Mouse (Mus musculus) urinary bladder, adult 2 months (tissue): ENCODE data around the gene Mcoln3. TPM values are rescaled to one million over a fixed set of nuclear protein-coding genes. Genes with fewer than 3 reads are reported as not detected.

Experiments used
- DNase-seq: peaks from one replicate; pipeline ENCODE4 v3.0.0; 2022; ENCODE audit warnings: low spot score
- polyA plus RNA-seq: library from polyadenylated mRNA; depleted of rRNA; stranded (reverse); fragments of >200 nt; gene quantifications from 2 replicates; pipeline ENCODE4 v1.2.3, GENCODE M21; 2012; rRNA removed

Mcoln3 gene
- polyA plus RNA-seq: 0.01 and 0.12 TPM in 2 replicates

DNA sequence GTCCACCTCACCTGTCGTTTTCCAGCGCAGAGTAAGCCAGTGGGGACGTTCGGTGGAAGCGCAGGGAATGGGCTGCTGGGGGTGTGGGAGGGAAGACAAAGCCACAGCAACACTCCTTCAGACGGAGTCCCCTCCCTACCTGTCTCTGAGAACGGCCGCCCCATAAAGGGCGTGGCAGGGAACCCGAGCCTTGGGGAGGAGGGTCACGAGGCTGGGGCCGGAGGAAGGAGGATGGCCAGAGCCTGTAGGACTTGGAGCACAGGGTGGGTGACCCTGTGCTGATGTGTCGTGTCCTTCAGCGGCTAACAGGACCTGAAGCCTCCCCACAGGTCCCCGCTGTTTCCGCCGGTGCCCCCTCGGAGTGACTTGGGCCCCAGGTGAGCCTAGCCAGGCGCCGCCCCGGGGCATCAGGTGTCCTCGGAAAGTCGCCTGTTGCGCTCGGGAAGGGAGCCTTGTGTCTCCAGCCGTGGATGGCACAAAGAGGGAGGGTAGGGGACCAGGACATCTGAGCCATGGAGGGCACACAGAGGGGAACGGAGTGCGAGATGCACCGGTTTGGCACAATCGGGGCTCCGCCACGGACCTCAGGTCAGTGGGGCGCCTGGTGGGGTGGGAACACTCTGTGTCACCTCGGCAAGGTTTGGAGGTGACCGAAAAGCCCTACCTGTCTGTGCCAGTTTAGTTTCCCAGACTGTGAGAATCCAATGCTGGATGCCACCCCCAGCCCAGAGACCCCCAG lies at the start of gene Mcoln3:
Gene Mcoln3 (plus strand): TSS at position 193 of the 739 bp plus-strand sequence.
- DNase-seq: no peak

DNA sequence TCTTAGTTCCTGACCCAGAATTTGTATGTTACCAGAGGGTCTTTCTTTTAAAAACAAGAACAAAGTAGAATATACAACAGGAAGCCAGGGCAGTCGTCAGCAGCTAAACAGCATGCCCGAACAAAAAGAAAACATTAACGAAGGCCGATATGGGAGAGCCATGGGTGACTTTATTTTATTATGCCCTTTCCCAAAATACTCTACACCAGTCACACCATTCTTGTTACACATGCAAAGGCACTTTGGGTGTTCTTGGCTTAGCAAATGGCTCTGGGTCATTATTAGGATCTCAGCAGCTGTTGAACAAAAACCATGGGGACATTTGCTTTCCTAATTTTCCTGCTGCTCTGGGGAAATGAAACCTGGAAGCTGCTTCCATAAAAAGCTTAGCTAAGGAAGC lies 48.0 kb upstream of the Mcoln3 start:
- DNase-seq: no peak

DNA sequence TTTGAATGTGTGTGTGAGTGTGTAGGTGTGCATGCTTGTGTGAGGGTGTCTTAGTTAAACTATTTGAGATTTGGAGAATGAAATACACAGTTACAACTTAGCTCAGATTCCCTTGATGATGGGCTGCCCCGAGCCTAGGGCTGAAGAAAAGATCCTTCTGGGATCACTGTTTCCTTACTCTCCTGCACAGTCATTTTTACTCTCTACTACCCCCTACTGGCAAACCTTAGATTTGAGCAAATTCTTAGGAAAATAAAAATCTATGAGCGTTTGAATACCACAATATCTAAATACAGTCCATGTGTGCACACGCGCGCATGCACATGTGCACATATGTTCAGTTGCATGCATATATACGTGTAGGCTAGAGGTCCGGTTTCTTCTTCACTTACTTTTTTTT lies 44.5 kb upstream of the Mcoln3 start:
- no peak for DNase-seq

- DNase-seq: no peak
Measured at GRCm38 (mm10) chr3:146080241-146080640, 37.0 kb upstream of the Mcoln3 start.

- DNase-seq: no peak
Measured at GRCm38 (mm10) chr3:146090988-146091657, 26.1 kb upstream of the Mcoln3 start.

- DNase-seq: no peak
Measured at GRCm38 (mm10) chr3:146095066-146095465, 22.2 kb upstream of the Mcoln3 start.

DNA sequence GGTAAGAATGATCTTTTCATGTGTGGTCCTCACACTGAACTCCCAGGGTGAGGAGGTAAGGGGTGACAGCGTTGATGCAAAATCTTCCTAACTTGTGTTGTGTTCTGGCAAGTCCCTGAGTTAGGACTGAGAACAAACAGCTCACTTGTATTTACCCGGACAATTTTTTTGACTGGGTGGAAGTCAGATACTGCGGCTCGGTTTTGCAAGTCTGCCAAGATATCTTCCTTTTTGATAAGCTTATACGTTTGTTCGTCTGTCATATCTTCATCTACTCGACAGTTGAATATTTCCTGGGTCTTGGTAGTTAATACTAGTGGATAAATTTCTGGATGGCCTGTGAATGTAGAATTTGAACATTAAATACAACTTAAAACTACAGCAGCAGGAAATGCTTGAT lies 20.3 kb upstream of the Mcoln3 start:
- DNase-seq: no peak

- DNase-seq: no peak
Measured at GRCm38 (mm10) chr3:146097861-146098260, 19.4 kb upstream of the Mcoln3 start.

DNA sequence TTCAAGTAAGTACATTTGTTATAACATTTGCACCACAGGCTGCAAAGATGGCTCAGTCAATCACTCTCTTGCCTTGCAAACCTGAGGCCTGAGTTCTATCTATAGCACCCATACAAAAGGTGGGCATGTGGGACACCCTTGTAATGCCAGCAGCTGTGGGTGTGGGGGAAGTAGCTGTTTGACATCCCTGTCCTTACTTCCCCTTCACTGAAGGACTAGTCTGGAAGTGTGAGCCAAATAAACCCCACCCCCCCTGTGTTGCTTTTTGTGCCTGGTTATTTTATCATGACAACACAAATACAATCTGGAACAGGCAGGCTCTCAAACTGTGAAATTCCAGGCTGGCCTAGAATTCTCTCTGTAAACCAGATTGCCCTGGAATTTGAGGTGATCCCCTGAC lies 17.3 kb upstream of the Mcoln3 start:
- no peak for DNase-seq

- no peak for DNase-seq
Measured at GRCm38 (mm10) chr3:146102049-146102448, 15.2 kb upstream of the Mcoln3 start.

- no peak for DNase-seq
Measured at GRCm38 (mm10) chr3:146107116-146107849, 10.0 kb upstream of the Mcoln3 start.

GRCm38 (mm10) chr3:146107921-146108571 lies 9.2 kb upstream of the Mcoln3 start, which contains the start of gene Wdr63:
TSS of gene Wdr63 (minus strand) at chr3:146108130.
- DNase-seq: no peak

- DNase-seq: no peak
Measured at GRCm38 (mm10) chr3:146108945-146109344, 8.3 kb upstream of the Mcoln3 start.

- no peak for DNase-seq
Measured at GRCm38 (mm10) chr3:146110358-146110757, 6.9 kb upstream of the Mcoln3 start.

DNA sequence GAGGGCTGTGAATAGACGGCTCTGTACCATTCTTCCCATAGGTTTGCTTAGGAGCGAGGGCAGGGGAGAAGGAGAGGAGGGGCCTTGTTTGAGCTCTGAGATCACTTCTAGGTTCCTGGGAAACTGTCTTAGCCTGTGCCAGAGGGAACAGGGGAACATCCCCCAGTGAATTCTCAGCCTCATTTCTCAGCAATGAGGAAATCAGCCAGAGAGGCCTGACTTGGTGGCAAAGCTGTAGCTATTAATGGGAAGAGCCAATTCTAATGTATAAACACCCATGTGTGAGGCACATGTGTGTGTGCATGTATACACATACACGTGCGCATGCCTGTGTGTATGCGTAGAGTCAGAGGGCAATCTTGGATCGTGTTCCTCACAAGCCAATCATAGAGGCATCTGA lies 6.3 kb upstream of the Mcoln3 start:
- DNase-seq: no peak

- no peak for DNase-seq
Measured at GRCm38 (mm10) chr3:146117997-146118457, 777 bp downstream of the Mcoln3 start.

DNA sequence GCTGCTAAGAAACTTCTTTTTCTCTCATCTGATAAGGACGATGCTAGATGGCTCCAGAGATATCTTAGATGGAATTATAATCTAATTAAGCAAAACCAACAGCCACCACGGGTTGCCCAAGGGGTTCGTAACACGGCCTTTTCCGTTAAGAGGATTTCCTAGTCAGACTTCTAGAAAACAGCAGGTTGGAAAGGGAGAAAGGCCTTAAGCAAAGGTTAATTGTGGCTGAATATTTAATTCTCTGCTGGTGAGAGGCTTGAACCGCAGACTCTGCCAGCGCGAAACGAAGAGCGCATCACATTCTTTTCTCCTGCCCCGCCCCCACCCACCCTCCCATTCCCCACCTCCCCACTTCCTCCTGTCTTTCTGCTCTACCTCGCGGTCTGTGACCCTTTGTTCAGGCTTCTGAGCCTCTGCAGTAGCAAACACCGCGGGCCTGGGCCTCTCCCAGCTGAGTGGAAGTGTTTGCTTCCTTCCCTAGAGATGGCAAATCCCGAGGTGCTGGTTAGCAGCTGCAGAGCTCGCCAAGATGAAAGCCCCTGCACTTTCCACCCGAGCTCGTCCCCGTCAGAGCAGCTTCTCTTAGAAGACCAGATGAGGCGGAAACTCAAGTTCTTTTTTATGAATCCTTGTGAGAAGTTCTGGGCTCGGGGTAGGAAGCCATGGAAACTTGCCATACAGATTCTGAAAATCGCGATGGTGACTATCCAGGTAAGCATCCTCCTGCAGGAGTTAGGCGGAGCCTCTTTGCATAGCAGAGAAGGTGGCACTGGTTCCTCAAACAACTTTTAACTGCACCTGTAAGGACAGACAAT lies 4.3 kb downstream of the Mcoln3 start:
- no peak for DNase-seq

DNA sequence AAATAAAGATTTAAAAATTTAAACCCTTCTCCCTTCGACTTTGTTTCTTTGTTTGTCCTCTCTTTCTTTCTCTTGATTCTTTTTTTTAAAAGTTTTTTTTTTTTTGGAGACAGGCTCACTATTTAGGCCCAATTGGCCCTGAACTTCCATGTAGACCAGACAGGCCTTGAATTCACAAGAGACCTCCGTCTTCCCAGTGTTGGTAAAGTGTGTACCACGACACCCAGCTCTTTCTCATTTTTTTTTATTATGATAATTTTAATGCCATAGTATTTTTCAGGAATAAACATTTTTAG lies 4.8 kb downstream of the Mcoln3 start:
- DNase-seq: no peak

DNA sequence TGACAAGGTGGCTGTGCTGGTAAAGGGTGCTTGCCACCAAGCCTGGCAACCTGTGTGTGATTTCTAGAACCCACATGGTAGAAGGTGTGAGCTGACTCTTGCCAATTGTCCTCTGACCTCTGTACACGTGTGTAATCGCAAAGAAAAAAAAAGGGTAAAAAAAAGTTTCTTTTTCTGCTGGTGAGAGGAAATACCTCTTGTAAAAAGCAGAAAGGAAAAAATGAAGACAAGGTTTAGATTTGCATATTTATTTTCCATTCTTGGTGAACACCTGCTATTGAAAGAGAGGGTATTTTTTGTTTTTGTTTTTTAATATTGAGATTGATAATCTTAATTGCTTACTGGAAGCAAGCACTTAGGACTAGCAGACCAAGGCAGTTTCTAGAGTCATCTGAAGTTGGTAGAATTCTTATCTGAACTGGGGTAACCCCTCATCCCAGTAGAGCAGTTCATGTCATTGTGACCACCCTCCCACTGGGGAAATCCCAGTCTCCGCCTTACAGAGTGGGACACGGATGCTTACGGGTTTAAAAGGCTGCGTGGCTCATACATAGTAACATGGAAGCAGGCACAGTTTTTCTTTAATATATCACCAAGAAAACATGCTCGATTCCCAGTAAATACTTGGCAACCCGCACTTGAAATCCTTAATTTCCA lies 5.7 kb downstream of the Mcoln3 start:
- DNase-seq: no peak

GRCm38 (mm10) chr3:146123464-146123825 lies 6.2 kb downstream of the Mcoln3 start:
- DNase-seq: no peak

- no peak for DNase-seq
Measured at GRCm38 (mm10) chr3:146127205-146127604, 10.0 kb downstream of the Mcoln3 start.
